Mouse (Mus musculus) B cell, adult 2 months (primary cell): ENCODE measurements around the gene Spata18.

ENCODE experiments used
- DNase-seq, 2 experiments: peaks; one replicate each; pipeline ENCODE4 v3.0.0; 2022

Gene Spata18

GRCm38 (mm10) chr5:73651061-73651854 lies at the start of gene Spata18:
TSS of gene Spata18 (plus strand) at chr5:73651379.
- peak; percentile 30 to 31 for DNase-seq

GRCm38 (mm10) chr5:73602865-73603264 lies 48.3 kb upstream of the Spata18 start:
- DNase-seq, result no peak

- DNase-seq, result no peak
These were observed 46.6 kb upstream of the Spata18 start for GRCm38 (mm10) chr5:73604542-73604941.

GRCm38 (mm10) chr5:73604964-73605363 lies 46.2 kb upstream of the Spata18 start:
- DNase-seq, result no peak

GRCm38 (mm10) chr5:73611071-73611470 lies 40.1 kb upstream of the Spata18 start:
- DNase-seq, result no peak

GRCm38 (mm10) chr5:73613296-73613695 lies 37.9 kb upstream of the Spata18 start:
- no peak for DNase-seq

- DNase-seq, result no peak
These were observed 36.0 kb upstream of the Spata18 start for GRCm38 (mm10) chr5:73615211-73615610.

- DNase-seq, result no peak
These were observed 32.2 kb upstream of the Spata18 start for GRCm38 (mm10) chr5:73618969-73619368.

GRCm38 (mm10) chr5:73625505-73625904 lies 25.7 kb upstream of the Spata18 start:
- no peak for DNase-seq

GRCm38 (mm10) chr5:73626842-73627241 lies 24.3 kb upstream of the Spata18 start:
- no peak for DNase-seq

GRCm38 (mm10) chr5:73627559-73627958 lies 23.6 kb upstream of the Spata18 start:
- DNase-seq, result no peak

- DNase-seq, result no peak
These were observed 23.2 kb upstream of the Spata18 start for GRCm38 (mm10) chr5:73627991-73628390.

- DNase-seq, result no peak
These were observed 21.0 kb upstream of the Spata18 start for GRCm38 (mm10) chr5:73630141-73630540.

GRCm38 (mm10) chr5:73631001-73631558 lies 20.1 kb upstream of the Spata18 start:
- no peak for DNase-seq

GRCm38 (mm10) chr5:73632291-73632690 lies 18.9 kb upstream of the Spata18 start, which contains the start of gene Lrrc66:
TSS of gene Lrrc66 (minus strand) at chr5:73632526.
- no peak for DNase-seq

GRCm38 (mm10) chr5:73633141-73633540 lies 18.0 kb upstream of the Spata18 start:
- DNase-seq, result peak; percentile 78 to 81

GRCm38 (mm10) chr5:73637337-73638107 lies 13.7 kb upstream of the Spata18 start:
- DNase-seq, result peak in 1 of 2 experiments; percentile 10

- no peak for DNase-seq
These were observed 10.1 kb upstream of the Spata18 start for GRCm38 (mm10) chr5:73641058-73641457.

GRCm38 (mm10) chr5:73642091-73642490 lies 9.1 kb upstream of the Spata18 start:
- peak; percentile 56 to 61 for DNase-seq

GRCm38 (mm10) chr5:73647261-73647900 lies 3.8 kb upstream of the Spata18 start, which contains the start of gene Sgcb:
TSS of gene Sgcb (minus strand) at chr5:73647790.
- peak; percentile 91 for DNase-seq

GRCm38 (mm10) chr5:73650365-73650964 lies 714 bp upstream of the Spata18 start:
- DNase-seq, result peak; percentile 20 to 38

GRCm38 (mm10) chr5:73651855-73652201 lies 649 bp downstream of the Spata18 start:
- DNase-seq, result no peak

- no peak for DNase-seq
These were observed 15.5 kb downstream of the Spata18 start for GRCm38 (mm10) chr5:73666695-73667094.
